Mouse (Mus musculus) cerebellum, adult 18-20 months (tissue): ENCODE measurements at regions not wholly inside any gene's neighbourhood (a gene's known extent, or its start where the extent isn't known, plus 50 kb on each side); places are given as distances from the start of the nearest gene placed in this dataset.
"Not testable (repeated sequence)": the region's sequence is repeated elsewhere in the genome, so short reads cannot be mapped to it uniquely, and the experiment has no call there.

Source experiments
- DNase-seq, 2 experiments: peaks; one replicate each; pipeline ENCODE4 v3.0.0; 2021

DNA sequence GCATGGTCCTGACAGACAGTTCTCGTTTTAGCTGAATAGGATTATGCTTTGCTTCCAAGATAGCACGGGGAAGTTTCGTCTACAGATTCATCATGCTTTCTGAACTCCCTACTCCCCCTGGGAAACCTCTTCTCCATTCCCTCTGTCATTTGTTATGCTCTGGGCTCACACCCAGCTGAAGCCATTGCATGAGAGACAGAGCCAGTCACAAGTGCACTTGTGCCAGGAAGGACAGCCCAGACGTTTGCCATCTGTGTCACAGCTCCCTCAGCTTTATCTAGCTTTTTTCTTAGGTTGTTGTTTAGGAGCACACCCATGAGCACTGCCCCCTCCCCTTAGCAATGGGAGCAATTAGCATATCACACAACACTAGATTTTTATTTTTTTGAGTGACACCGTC lies 131.2 kb upstream of the Mpdz start:
- peak; percentile 68 to 84 for DNase-seq

DNA sequence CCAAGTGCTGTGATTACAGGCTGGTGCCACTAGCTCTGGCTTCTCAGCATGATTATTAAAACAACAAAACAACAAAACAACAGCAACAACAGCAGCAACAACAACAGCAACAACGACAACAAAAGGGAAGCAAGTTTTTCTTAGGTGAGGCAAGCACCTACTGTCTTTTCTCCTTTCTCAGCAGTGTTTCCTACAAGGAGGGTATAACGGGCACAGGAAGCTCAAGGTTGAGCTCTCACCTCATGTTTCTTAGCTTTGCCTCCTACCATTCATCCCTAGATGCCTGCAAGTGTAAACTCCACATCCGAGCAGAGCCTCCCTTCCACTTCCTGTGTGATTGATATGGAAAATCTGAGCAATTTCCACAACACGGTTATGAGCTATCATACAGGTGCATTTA lies 128.1 kb upstream of the Mpdz start:
- DNase-seq, result no peak

DNA sequence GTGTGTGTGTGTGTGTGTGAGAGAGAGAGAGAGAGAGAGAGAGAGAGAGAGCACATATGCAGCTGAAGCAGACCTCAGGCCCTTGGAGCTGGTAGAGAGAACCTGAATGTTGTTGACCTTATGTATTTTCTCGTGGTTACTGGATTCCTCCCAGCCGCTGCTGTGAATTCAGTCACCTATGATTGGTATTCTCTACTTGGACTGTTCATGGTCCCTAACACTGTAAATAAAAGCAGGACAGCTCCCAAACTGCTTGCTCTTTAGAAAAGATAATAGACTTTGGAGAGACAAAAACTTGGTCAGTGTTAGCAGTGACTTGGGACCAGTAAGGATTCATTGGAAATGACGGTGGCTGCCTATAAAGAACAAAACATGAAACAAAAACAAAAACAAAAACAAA lies 126.9 kb upstream of the Mpdz start:
- DNase-seq, result no peak

DNA sequence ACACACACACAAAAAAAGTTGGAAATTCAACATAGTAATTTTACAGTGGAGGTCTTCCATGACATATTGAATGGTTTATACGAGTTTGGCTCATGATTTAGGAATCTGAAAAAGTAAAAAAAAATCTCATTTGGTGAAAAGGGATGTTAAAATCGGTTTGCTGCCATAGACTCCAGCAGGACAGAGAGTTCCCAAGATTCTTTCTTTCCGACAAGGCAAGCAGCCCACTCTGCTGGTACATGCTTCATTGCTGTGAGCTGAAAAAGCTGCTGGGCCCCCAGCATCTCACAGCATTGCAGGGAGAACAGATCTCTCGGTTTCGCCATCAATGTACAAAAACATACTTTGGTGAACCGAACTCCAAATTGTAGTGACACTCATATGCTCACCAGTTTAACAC lies 125.8 kb upstream of the Mpdz start:
- no peak for DNase-seq

DNA sequence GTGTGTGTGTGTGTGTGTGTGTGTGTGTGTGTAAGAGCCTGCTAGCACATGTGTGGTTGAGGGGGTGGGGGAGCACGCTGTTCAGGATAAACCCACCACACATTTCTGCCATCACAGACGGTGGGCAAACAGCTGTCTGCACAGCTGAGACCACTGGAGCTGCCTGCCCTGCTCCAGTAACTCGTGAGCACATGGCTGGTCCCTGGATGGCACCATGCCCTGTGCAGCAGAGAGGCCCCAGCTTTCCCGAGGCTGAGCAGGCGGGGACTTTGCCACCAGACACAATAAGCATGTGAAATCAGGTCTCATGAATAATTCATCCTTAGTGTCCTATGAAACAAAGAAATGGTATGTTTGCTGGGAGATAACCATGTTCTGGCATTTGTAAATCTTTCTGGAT lies 125.3 kb upstream of the Mpdz start:
- DNase-seq, result peak; percentile 52 to 54

DNA sequence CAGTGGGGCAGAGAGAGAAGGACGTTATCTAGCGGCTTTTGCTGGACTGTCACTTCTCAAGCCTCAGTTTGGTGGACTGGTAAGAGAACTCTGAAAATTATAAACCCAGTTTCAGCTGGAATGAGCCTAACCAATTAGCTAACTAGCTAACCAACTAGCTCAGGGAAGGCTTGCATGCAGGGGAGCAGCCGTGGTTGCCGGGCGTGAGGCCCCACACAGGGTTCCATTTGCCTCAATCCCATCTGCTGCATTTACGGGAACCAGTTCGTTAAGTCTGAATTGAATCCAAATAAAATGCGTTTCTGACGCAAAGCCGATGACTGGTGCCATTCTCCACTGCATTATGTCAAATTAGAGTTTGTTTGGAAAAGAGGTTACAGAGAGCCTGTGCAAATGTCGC lies 123.9 kb upstream of the Mpdz start:
- DNase-seq, result peak; percentile 53 to 68

DNA sequence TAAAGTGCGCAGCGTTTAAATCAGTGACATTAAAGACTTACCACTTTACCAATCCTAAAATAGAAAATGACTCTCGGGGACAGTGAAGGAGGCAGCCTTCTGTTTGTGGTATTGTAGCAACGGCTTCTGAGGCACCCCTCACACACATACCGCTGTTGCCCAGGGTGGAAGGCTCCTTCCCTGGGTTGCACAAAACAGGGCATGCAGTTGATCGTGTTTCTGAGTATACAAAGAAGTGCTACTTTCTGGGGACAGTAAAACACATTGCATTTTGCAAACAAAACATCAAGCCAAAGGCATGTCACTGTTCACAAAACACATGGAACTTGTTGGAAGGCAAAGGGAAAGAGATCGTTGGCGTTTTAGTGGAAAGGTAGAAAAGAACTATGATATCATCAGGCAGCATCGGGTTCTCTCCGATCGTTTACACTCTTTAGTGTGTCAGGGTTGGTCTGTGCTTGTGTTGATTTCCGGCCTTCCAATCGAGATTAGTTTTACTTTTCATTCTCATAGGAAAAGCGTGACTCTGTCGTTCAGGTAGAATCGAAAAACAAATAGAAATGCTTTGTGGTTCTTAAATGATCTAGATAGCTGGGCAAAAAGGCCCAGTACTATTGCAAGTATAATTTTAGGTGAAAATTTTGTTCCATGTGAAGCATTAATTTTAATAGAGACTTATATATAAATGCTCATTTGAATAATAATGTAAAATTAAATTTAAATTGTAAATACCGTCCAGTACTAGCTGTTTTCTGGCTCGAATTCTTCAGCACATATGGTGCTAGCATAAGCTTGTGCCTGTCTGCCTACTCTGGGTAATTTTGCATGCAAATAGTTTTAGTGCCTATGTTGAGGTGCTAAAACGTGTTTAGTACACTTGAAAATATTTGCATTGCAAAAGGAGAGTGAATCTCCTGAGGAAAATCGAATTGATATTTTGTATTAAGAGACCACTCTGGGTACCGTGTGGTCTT lies 123.1 kb upstream of the Mpdz start:
- peak; percentile 63 to 68 for DNase-seq

DNA sequence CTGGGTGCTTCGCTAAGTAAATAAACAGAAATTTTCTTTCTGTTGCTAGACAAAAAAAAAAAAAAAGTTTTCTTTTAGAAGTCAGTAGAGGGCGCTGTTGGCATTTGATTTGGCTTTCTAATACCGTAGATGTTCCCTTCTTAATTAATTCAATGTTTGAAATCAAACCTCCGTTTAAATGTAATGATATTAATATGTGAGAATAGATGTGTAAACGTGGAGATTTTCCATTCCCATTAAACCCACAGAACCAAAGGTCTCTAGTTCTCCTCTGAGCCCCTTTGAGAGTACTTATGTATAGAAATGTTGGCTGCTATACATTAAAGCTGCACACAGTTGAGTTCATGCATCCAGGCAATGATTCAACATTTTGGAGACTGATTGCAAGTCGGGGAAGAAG lies 121.8 kb upstream of the Mpdz start:
- DNase-seq, result peak in 1 of 2 experiments; percentile 50

DNA sequence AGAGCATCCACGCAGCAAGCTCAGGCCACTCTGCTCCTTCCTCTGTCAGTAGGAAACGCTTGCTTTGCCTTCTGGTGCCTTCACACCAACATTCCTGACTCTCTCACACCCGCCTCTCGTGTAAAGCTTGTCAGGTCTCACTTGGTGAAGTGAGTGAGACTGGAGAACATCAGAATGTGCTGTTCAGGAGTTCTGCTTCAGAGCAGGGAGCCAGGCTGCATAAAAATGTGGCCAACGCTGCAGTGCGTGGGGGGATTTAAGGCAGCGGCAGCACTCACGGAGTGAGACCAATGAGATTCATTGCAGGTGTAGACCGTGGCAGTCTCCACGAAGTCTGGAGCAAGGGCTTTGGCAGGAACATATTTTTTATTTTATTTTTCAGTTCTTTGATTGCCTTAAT lies 121.0 kb upstream of the Mpdz start:
- DNase-seq, result no peak

DNA sequence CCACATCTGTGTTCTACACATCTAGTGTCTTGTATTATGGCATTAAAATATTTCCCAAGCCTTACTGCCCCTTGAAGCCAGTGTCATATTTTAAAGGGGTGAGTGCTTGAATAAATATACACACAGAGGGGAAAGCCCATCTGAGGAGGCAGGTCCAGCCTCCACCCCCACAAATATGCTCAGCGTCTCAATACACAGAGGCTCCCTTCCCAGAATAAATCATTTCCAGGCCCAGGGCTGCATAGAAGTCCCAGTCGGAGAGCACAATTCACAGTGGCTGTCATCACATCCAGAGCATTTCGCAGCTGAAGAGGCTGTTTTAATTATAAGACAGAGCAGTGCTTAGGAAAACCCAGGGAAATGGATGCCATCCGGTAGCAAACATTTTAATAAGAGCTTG lies 118.8 kb upstream of the Mpdz start:
- no peak for DNase-seq

DNA sequence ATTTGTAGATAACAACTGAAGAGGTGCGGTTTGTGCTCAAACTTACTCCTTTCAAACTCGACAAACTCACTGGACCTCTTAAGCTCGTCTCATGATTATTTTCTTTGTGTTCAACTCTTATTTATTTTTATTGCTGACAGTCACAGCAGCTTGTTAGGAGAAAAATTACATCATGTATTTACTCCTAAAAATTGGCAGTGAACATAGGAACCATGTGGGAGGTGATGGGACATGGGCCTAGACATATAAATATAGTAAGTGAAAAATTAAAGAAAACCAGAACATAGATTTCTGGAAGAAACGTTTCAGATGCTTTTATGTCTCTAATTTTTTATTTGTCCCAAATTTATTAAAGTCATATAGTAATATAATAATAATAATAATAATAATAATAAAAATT lies 108.2 kb upstream of the Mpdz start:
- no peak for DNase-seq

DNA sequence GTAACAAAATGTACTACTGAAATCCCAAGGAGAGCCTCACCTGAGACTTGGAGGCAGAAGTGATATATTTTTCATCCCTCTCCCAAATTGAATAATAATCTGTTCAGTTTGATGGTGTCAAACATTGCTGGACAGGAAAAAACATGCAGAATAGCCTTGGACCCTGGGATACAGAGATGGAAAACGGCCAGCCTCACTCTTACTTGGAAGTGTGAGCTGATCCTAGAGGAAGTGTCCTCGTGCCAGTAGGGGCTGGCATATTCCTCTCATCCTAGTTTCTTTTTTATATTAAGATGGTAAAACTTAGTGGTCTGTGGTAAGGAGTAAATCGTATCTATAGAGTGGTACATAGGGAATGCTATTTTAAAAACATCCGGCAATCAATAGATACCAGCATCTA lies 107.6 kb upstream of the Mpdz start:
- no peak for DNase-seq

DNA sequence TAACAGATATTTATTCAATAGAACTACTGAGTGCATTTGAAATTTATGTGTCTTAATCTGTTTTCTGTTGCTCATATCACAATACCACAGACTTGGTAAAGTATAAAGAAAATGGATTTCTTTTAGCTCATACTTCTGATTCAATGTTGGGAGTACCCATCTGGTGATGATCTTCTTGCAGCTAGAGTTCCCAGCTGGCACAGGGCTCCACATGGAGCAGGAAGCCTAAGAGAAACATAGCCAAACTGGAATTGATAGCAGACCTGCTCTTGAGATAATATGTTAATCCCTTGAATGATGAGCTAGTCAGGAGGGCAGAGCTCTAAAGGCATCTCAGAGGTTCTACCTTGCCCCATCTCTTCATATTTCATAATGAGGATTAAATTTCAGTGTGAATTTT lies 97.9 kb upstream of the Mpdz start:
- no peak for DNase-seq

DNA sequence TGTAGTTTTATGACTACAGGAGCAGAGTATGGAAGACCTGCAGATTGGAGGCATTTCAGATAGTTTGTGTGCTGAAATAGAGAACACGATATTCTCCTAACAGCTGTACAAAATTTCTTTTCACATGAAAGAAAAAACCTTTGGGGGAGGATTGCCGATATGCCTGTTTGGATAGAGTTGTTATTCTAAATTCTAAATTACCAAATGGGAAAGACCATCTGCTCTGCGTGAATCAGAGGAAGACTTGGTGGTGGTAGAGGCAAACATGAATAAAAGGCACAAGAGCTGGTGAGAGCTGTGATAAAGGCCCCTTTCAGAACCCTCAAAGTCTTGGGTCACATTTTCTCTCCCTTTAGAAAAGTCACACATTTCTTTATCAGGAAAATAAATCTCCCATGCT lies 96.9 kb upstream of the Mpdz start:
- no peak for DNase-seq

DNA sequence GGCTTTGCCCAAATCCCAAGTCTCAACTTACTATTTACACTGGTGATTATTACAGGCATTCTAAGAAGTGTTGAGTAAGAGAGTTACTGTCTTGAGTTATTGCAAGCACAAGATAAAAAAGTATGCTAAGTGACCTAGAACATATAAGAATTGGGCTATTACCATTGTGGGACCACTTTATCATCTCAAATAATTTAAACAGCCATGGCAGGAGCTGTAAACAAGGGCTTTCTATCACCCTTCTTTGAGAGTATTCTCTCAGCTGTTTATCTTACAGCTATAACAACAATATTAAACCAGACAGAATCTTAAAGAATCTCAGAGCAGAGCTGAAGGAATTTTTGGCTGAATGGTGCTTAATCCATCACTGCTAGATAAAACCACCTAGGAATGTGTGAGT lies 94.2 kb upstream of the Mpdz start:
- DNase-seq, result no peak

DNA sequence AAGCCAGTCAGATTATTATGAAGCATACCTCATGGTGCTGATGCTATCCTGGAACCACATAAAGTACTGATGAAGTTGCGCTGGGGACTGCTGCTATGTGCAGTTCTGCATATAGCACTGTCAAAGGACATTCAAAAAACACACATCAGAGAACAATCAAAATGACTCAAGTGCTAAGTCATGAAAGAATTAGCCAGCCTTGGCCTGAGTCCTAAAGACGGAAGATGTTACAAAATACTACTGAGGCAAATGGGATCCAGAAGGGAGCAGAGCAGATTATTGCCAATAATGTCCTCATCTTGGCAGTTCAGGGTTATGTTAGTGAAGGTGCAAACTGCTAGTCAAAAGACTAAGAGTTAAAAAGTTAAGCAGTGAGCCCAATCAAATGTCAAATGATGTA lies 87.9 kb upstream of the Mpdz start:
- DNase-seq, result no peak

DNA sequence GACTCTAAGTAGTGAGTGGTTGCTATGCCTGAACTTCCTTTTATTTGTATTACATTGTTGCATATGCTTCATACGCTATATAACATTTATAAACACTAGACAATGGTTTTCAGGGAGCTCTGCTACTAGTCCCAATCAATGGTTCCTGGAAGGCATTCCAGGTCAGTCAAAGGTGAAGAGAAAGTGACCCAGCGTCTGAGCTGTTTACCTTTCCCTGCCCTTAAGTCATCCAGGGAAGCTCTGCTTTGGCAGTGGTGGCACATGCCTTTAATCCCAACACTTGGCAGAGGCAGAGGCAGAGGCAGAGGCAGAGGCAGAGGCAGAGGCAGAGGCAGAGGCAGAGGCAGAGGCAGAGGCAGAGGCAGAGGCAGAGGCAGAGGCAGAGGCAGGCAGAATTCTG lies 76.5 kb upstream of the Mpdz start:
- not testable (repeated sequence) for DNase-seq

DNA sequence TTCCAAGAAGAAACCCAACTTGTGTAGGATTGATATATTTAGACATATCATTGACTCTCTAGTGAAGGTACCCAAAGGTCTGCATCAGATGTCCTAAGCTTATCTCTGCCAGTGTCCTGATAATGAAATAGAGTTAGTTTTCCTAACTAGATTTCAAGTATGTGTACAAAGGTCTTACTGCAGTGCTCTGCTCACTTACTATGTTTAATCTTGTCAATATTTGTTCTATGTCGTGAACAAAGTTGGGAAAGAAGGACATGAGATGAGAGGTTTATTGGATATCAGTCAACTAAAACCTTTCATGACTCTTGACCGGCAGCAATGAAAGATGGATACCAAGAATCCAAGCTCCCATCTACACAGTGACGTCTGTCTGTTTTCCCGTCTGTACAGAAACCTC lies 71.9 kb upstream of the Mpdz start:
- no peak for DNase-seq

DNA sequence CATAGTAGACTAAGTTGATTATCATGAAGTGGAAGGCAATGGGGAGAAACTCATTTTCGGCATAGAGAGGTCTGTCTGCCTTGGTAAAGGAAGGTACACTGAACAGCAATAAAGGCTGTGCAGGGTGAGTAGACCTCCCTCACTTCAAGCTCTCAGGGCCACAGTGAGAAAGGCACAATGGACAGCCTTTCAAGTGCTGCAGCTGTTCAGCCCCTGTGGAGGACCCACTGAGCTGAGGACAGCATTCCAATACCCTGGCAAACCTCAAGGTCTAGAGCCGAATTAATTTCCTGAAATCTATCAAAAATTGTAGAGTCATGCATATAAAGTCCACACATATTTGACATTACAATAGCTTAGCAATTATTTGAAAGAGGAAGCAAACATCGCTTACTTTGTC lies 69.8 kb upstream of the Mpdz start:
- no peak for DNase-seq

DNA sequence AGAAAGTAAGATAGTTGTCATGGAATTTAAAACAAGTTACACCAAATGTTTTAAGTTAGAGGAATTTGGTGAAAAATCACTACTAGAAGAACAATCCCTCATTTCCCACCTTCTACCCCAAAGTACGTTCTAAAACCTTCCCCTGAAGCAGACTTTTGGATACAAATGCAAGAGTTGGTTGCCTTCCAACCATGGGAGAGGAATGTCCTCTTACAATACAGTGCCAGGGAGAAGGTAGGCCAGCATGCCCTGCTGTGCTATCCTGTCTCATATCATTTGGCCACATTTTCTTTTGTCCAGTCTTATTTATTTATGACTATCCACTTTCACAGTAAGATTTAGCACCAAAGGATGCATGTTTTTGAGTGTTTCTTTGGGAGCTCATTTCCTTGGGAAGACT lies 66.2 kb upstream of the Mpdz start:
- DNase-seq, result peak in 1 of 2 experiments; percentile 9

DNA sequence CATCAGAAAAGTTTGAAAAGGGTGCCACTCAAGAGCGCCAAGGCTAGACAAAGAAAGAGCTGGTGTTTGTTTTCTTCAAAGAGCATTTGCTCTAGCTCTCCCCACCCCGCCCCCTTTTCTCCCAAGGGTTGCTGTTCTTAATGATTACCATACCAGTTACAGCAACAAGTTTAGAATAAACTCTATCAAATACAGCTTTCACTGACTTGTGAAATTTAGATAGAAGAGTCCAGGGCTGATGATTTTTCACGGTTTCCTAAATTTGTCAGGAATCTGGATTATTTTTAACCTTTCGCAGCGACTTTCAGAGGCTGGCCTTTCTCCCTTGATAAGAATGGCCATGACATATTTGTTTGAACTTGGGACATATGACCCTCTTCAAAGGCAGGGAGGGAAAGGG lies 64.2 kb upstream of the Mpdz start:
- DNase-seq, result no peak

DNA sequence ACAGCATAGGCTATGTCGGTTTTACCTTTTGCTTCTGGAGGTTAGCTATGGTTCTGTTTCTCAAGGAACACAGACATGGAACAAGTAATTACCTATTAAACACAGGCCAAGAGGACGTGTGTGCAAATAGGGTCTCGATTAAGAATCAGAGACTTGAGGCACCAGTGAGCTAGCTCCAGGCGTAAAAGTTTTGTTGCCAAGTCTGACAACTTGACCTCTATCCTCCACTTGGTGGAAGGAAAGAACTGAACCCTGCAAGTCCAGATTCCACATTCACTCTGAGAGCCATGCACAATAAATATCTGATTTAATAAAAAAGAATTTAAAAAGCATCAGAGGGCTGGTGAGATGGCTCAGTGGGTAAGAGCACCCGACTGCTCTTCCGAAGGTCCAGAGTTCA lies 63.7 kb upstream of the Mpdz start:
- DNase-seq, result no peak

DNA sequence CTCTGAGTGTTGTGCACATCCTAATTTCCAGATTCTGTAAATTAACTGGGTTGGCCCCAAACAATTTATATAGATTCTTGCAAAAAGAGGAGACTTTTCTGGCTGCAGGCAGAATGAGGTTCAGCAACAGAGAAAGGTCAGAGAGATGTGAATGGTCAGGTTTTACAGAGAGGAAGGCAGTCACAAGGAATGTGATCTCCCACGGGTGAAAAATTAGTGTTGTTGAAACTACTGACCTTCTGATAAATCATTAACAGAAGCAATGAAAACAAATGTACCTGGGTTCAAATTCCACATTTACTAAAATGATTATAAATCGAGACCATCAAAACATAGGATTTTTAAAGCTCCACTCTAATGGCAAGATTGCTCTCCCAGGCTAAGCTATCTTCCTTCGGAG lies 62.5 kb upstream of the Mpdz start:
- no peak for DNase-seq

DNA sequence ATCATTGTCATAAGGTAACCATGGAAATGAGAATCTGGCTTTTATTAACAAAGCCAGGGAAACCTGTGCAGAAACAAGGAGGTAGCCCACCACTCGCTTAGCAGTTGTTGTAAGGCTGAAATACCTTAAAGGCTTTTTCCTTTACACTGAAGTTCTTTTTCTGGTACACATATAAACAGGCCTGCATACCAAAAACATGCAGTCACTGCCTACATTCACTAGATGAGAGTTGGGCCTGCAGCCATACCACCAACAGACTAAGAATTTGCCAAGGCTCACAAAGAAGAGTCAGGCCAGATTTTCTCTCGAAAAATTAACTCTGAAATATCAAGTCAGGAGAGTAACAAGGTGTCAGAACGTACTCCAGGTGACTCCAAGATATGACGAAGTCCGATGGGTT lies 61.3 kb upstream of the Mpdz start:
- DNase-seq, result no peak

DNA sequence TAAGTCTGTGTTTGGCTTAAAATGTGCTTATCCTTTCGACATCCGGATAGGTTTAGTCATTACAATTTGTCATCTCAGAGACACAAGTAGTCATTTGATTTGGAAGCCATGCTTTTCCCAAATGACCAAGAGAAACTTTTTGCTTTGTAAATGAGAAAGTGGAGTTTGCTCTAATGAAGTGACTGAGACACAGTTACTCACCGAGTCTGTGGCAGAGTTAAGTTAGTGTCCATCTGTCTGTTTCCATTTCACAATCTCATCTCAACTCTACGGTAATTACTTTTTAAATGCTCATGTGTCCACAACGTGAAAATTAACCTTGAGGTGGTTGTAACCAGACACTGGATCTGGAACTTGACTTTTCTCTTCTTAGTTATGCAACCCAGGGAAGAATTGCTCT lies 59.2 kb upstream of the Mpdz start:
- DNase-seq, result no peak
